Mouse (Mus musculus) kidney, adult 2 months (tissue): ENCODE measurements at regions not wholly inside any gene's neighbourhood (a gene's known extent, or its start where the extent isn't known, plus 50 kb on each side); places are given as distances from the start of the nearest gene placed in this dataset.

Source experiments
- CTCF ChIP-seq: fragments of 200-500 bp; conservative IDR thresholded peaks from 2 replicates; pipeline ENCODE4 v1.5.1; 2011; ENCODE audit warnings: low read depth, mild to moderate bottlenecking, control low read depth, low read length, moderate library complexity, mixed read lengths; ENCODE audit not compliant: insufficient read depth, insufficient read length
- POLR2A ChIP-seq: fragments of 200-500 bp; IDR thresholded peaks from one replicate; pipeline ENCODE4 v1.6.1; 2011; ENCODE audit warnings: low read depth, low read length, control low read depth

DNA sequence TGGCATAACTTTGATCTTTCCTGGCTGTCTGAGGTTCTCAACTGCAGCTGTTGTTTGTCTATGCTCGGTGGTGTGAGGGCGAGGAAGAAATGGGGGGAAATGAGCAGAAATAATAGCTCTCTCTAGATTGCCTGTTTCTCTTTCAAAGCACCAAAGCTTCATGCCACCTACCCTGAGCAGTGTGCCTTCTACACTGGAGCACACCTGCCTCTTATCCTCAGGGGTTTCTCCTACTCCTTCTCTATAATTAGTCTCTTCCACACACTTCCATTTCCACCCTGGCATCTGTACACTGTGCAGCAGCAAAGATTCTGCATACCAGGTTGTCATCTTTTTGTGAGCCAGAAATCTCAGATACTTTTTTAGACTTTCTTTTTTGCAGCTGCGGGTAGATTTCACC is 855.3 kb downstream of the Trhde start:
- no peak for TF ChIP-seq CTCF
- no peak for TF ChIP-seq POLR2A
